Comparison of ENCODE assay signal across 8 mouse cellular contexts in the genomic region with DNA sequence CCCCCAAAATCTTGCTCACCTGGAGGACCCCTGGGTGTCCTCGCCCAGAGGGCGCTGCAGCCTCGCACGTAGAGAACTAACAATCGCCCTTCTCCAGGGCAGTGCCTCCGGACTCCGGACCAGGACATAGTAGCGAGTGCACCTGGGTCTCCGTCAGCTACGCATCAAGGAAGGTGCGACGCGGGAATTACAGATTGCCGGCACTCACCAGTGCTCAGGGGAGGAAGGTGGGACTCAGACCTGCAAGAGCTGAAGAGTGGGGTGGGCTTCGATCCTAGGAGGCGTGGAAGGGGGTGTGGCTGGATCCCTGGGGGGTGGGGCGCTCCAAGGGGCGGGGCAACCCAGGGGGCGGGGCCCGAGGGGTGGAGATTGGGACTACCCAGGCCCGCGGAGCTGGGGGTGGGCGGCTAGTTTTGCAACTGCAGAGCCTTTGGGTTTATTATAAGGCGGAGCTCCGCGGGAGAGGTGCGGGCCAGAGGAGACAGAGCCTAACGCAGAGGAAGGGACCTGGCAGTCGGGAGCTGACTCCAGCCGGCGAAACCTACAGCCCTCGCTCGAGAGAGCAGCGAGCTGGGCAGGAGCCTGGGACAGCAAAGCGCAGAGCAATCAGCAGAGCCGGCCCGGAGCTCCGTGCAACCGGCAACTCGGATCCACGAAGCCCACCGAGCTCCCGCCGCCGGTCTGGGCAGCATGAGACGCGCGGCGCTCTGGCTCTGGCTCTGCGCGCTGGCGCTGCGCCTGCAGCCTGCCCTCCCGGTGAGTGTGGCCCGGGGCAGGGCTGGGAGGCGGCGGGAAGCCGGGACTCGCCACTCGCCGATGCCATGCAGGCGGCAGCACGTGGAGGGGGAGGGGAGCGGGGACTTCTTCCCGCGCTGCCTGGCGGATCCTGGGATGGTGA. TPM values are rescaled to one million over a fixed set of nuclear protein-coding genes. Genes with fewer than 3 reads are reported as not detected.
DNase-seq lines count a peak whose midpoint lies in the region; ATAC-seq lines count a peak whose summit lies in the region.

A gene (plus strand): TSS at position 378 of the 898 bp plus-strand sequence.

- peaks cover 24% of the 10 kb centered on the region for H3K4me1 ChIP-seq in intestine, embryonic 15.5 days (replicated peaks)
- H3K4me1 ChIP-seq in limb, embryonic 15.5 days: peaks cover 36% of the 10 kb centered on the region
- peaks cover 10% of the 10 kb centered on the region; the same call in 1 of the 2 replicates for H3K4me1 ChIP-seq in midbrain, embryonic 16.5 days (ENCODE audit: control insufficient read depth, insufficient read depth, low read length)
- H3K4me1 ChIP-seq in stomach, embryonic 15.5 days: peaks cover 16% of the 10 kb centered on the region

- peak within 1 kb of the TSS; percentile 84 for H3K4me3 ChIP-seq in intestine, embryonic 15.5 days (replicated peaks)
- peak within 1 kb of the TSS; percentile 90 for H3K4me3 ChIP-seq in limb, embryonic 15.5 days
- H3K4me3 ChIP-seq in midbrain, embryonic 16.5 days (ENCODE audit: low read depth, low read length): peak within 1 kb of the TSS; percentile 75
- peak within 1 kb of the TSS; percentile 84 for H3K4me3 ChIP-seq in stomach, embryonic 15.5 days (replicated peaks)

- ATAC-seq in intestine, embryonic 15.5 days: peak; percentile 92
- peak; percentile 89 for ATAC-seq in limb, embryonic 15.5 days (ENCODE audit: insufficient number of reproducible peaks, low FRiP score, low TSS enrichment, low read depth)
- peak; percentile 86 for ATAC-seq in midbrain, embryonic 16.5 days
- peak; percentile 89 for ATAC-seq in stomach, embryonic 15.5 days (ENCODE audit: insufficient read depth, low FRiP score, low read depth)

- peak within 1 kb of the TSS; percentile 85 for H3K9ac ChIP-seq in intestine, embryonic 15.5 days
- peak within 1 kb of the TSS; percentile 81 for H3K9ac ChIP-seq in limb, embryonic 15.5 days
- peak within 1 kb of the TSS; percentile 80 for H3K9ac ChIP-seq in midbrain, embryonic 16.5 days (ENCODE audit: low read depth, low read length)
- H3K9ac ChIP-seq in stomach, embryonic 15.5 days: peak within 1 kb of the TSS; percentile 73

- H3K27ac ChIP-seq in intestine, embryonic 15.5 days: peak within 1 kb of the TSS; percentile 81
- peak within 1 kb of the TSS; percentile 93 for H3K27ac ChIP-seq in limb, embryonic 15.5 days
- H3K27ac ChIP-seq in midbrain, embryonic 16.5 days (ENCODE audit: low read length): peak within 1 kb of the TSS; percentile 71
- peak within 1 kb of the TSS; percentile 79 for H3K27ac ChIP-seq in stomach, embryonic 15.5 days

- no peaks in the 10 kb centered on the region for H3K36me3 ChIP-seq in intestine, embryonic 15.5 days
- H3K36me3 ChIP-seq in limb, embryonic 15.5 days: no peaks in the 10 kb centered on the region
- H3K36me3 ChIP-seq in midbrain, embryonic 16.5 days (ENCODE audit: control insufficient read depth, insufficient read depth, low read length): no peaks in the 10 kb centered on the region
- H3K36me3 ChIP-seq in stomach, embryonic 15.5 days: no peaks in the 10 kb centered on the region

- no peaks in the 10 kb centered on the region for H3K27me3 ChIP-seq in intestine, embryonic 15.5 days (replicated peaks)
- no peaks in the 10 kb centered on the region for H3K27me3 ChIP-seq in limb, embryonic 15.5 days
- H3K27me3 ChIP-seq in midbrain, embryonic 16.5 days (ENCODE audit: control insufficient read depth, insufficient read depth, low read depth, low read length): no peaks in the 10 kb centered on the region
- H3K27me3 ChIP-seq in stomach, embryonic 15.5 days (replicated peaks): no peaks in the 10 kb centered on the region

- peak within 1 kb of the TSS; percentile 85 for H3K4me2 ChIP-seq in intestine, embryonic 15.5 days (replicated peaks)
- peak within 1 kb of the TSS; percentile 73 for H3K4me2 ChIP-seq in limb, embryonic 15.5 days
- H3K4me2 ChIP-seq in midbrain, embryonic 16.5 days (ENCODE audit: low read length): peak within 1 kb of the TSS; percentile 99
- H3K4me2 ChIP-seq in stomach, embryonic 15.5 days: peak within 1 kb of the TSS; percentile 83

- peak; percentile 25 to 27 for DNase-seq in left cerebral cortex, adult 18-20 months (ENCODE audit: low spot score in 2 of 2)
- DNase-seq in left cerebral cortex, adult 11 months (ENCODE audit: low spot score): no peak
- DNase-seq in embryo, embryonic 11 days: peak; percentile 94
- DNase-seq in gastrocnemius, postnatal 4 days (ENCODE audit: low spot score in 2 of 2): peak; percentile 67 to 81

- 1% methylated on average over 65 of the region's 67 CpGs for WGBS in intestine, embryonic 15.5 days
- WGBS in limb, embryonic 15.5 days: under 1% methylated on average over 66 of the region's 67 CpGs
- 0% methylated on average over 47 of the region's 67 CpGs for WGBS in midbrain, embryonic 16.5 days
- under 1% methylated on average over 67 of the region's 67 CpGs for WGBS in stomach, embryonic 15.5 days

- no peaks in the 10 kb centered on the region for H3K9me3 ChIP-seq in intestine, embryonic 15.5 days
- H3K9me3 ChIP-seq in limb, embryonic 15.5 days: no peaks in the 10 kb centered on the region
- no peaks in the 10 kb centered on the region for H3K9me3 ChIP-seq in midbrain, embryonic 16.5 days (replicated peaks; ENCODE audit: control insufficient read depth, low read length, poor library complexity, severe bottlenecking)
- H3K9me3 ChIP-seq in stomach, embryonic 15.5 days: no peaks in the 10 kb centered on the region

RNA-seq across cellular contexts. Expression of the gene that starts here (rescaled TPM):
- total RNA-seq in left cerebral cortex, adult 18-20 months (2021): 1 to 10 TPM; 1.2 to 1.6 TPM
- 10 to 100 TPM; 31.8 to 33.1 TPM for total RNA-seq in gastrocnemius, postnatal 4 days (2021)
- polyA plus RNA-seq in intestine, embryonic 15.5 days (2015; fragmentation: Nextera tagmentation; extraction: Ambion mirVana): 101 and 106 TPM in 2 replicates
- polyA plus RNA-seq in limb, embryonic 15.5 days (2015; fragmentation: Nextera tagmentation; extraction: Ambion mirVana): 285 and 309 TPM in 2 replicates
- 16.7 and 19.0 TPM in 2 replicates for polyA plus RNA-seq in midbrain, embryonic 16.5 days (2015; fragmentation: Nextera tagmentation; extraction: Ambion mirVana)
- polyA plus RNA-seq in stomach, embryonic 15.5 days (2015; fragmentation: Nextera tagmentation; extraction: Ambion mirVana): 131 and 142 TPM in 2 replicates

Comparison
In these comparisons a context has a peak if more than half of its experiments do, and no peak if none do; other contexts are left out.
1. RNA of the gene that starts here (total RNA-seq): 31.8 to 33.1 TPM in gastrocnemius, postnatal 4 days; 1.2 to 1.6 TPM in left cerebral cortex, adult 18-20 months; every median in the first group is over 10 times any median in the second.
2. Peak in every context shown above with its lines, with median percentiles within 50 percentile points of each other: ATAC-seq, H3K27ac ChIP-seq, H3K4me2 ChIP-seq, H3K4me3 ChIP-seq and H3K9ac ChIP-seq.